Mouse (Mus musculus) neural tube, embryonic 14.5 days (tissue): Measurements from ENCODE around the gene Mcee. TPM values are rescaled to one million over a fixed set of nuclear protein-coding genes. Genes with fewer than 3 reads are reported as not detected.

ENCODE experiments used
- ATAC-seq: fragments of 200-750 bp; cut with Nextera tagmentation; 2 replicates; pipeline ENCODE4 v1.8.0; 2017; ENCODE audit warnings: low read depth, mild to moderate bottlenecking, moderate TSS enrichment, moderate library complexity
- H3K27ac ChIP-seq: fragments of 300-500 bp; sonication (generic); 2 replicates; pipeline ENCODE4 v1.5.1; 2014; ENCODE audit warnings: low read depth, mild to moderate bottlenecking, control low read depth, low read length, moderate library complexity, mixed read lengths
- H3K27me3 ChIP-seq: fragments of 300-500 bp; sonication (generic); 2 replicates; pipeline ENCODE4 v1.6.1; 2014; ENCODE audit warnings: low read length; ENCODE audit not compliant: control insufficient read depth, insufficient read depth
- H3K36me3 ChIP-seq: fragments of 300-500 bp; sonication (generic); 2 replicates; pipeline ENCODE4 v1.6.1; 2014; ENCODE audit warnings: low read length, mixed read lengths; ENCODE audit not compliant: control insufficient read depth, insufficient read depth
- H3K4me1 ChIP-seq: fragments of 300-500 bp; sonication (generic); 2 replicates; pipeline ENCODE4 v1.6.1; 2014; ENCODE audit warnings: low read length; ENCODE audit not compliant: control insufficient read depth, insufficient read depth
- H3K4me2 ChIP-seq: fragments of 300-500 bp; sonication (generic); 2 replicates; pipeline ENCODE4 v1.6.1; 2014; ENCODE audit warnings: mild to moderate bottlenecking, low read depth, low read length, control low read depth
- H3K4me3 ChIP-seq: fragments of 300-500 bp; sonication (generic); 2 replicates; pipeline ENCODE4 v1.5.1; 2014; ENCODE audit warnings: low read depth, low read length, control low read depth, mixed read lengths
- H3K9ac ChIP-seq: fragments of 300-500 bp; sonication (generic); replicated peaks from 2 replicates; pipeline ENCODE4 v1.6.1; 2014; ENCODE audit warnings: low read depth, mild to moderate bottlenecking, control low read depth, low read length, mixed read lengths
- H3K9me3 ChIP-seq: fragments of 300-500 bp; sonication (generic); 2 replicates; pipeline ENCODE4 v1.6.1; 2016; ENCODE audit warnings: low read length; ENCODE audit not compliant: control insufficient read depth
- WGBS: fragments of 180-500 bp; shearing (Covaris S2); extraction: QIAGEN DNeasy Blood & Tissue Kit; methylation state at CpG from one replicate; pipeline ENCODE4 v1.1.7; 2014; 5-methylcytosine and 5-hydroxymethylcytosine counted together
- polyA plus RNA-seq: library from polyadenylated mRNA; unstranded; fragments of >200 nt; fragmentation: Nextera tagmentation; extraction: Ambion mirVana; gene quantifications from 2 replicates; pipeline ENCODE4 v1.2.1, GENCODE M21; 2014

The Mcee gene
- 40.8 and 44.8 TPM in 2 replicates for polyA plus RNA-seq

- ATAC-seq = peak; percentile 98
- Histone ChIP-seq H3K4me3 (peak within 1 kb of the TSS; percentile 60), H3K9ac (peak within 1 kb of the TSS; percentile 55), H3K36me3 (peaks cover 11% of the 10 kb centered on the region), H3K4me1 (no peaks in the 10 kb centered on the region), H3K4me2 (peak within 1 kb of the TSS; percentile 80), H3K9me3 (no peaks in the 10 kb centered on the region), H3K27ac (peak within 1 kb of the TSS; percentile 31; the same call in 1 of the 2 replicates), H3K27me3 (no peaks in the 10 kb centered on the region)
- under 1% methylated on average over 51 of the region's 54 CpGs for WGBS
Measured at GRCm38 (mm10) chr7:64392122-64392818, at the start of gene Mcee, which contains the start of gene Mphosph10. Gene Mcee, plus strand, starts transcription at chr7:64392607. Gene Mphosph10, minus strand, starts transcription at chr7:64392268.

- 100% methylated on average over 1 of the region's 1 CpGs for WGBS
- Histone ChIP-seq H3K9me3 (no peaks in the 10 kb centered on the region), H3K4me3 (no peak overlapping the region), H3K27ac (no peak overlapping the region), H3K27me3 (no peaks in the 10 kb centered on the region), H3K36me3 (peaks cover 6% of the 10 kb centered on the region), H3K4me2 (no peak overlapping the region), H3K4me1 (no peaks in the 10 kb centered on the region), H3K9ac (no peak overlapping the region)
- ATAC-seq = no peak
Measured at GRCm38 (mm10) chr7:64347813-64348212, 44.6 kb upstream of the Mcee start.

GRCm38 (mm10) chr7:64349147-64349861 is 43.1 kb upstream of the Mcee start:
- no peaks in the 10 kb centered on the region for H3K27me3 ChIP-seq
- H3K4me1 ChIP-seq = no peaks in the 10 kb centered on the region
- H3K27ac ChIP-seq = no peak overlapping the region
- H3K4me3 ChIP-seq = no peak overlapping the region
- no peak overlapping the region for H3K4me2 ChIP-seq
- no peaks in the 10 kb centered on the region for H3K9me3 ChIP-seq
- peaks cover 10% of the 10 kb centered on the region for H3K36me3 ChIP-seq
- 79% methylated on average over 15 of the region's 15 CpGs for WGBS
- H3K9ac ChIP-seq = no peak overlapping the region
- ATAC-seq = no peak

- H3K9me3 ChIP-seq = no peaks in the 10 kb centered on the region
- H3K27ac ChIP-seq = peak overlapping the region; percentile 18; the same call in 1 of the 2 replicates
- peaks cover 10% of the 10 kb centered on the region for H3K36me3 ChIP-seq
- H3K4me3 ChIP-seq = no peak overlapping the region
- H3K4me1 ChIP-seq = no peaks in the 10 kb centered on the region
- no peak overlapping the region for H3K9ac ChIP-seq
- no peak overlapping the region for H3K4me2 ChIP-seq
- peak; percentile 88 for ATAC-seq
- H3K27me3 ChIP-seq = no peaks in the 10 kb centered on the region
- 73% methylated on average over 4 of the region's 4 CpGs for whole genome bisulfite sequencing
Measured at GRCm38 (mm10) chr7:64351087-64351486, 41.3 kb upstream of the Mcee start.

- Histone ChIP-seq H3K36me3 (peaks cover 14% of the 10 kb centered on the region; the same call in 1 of the 2 replicates), H3K27me3 (no peaks in the 10 kb centered on the region), H3K9me3 (no peaks in the 10 kb centered on the region), H3K4me1 (no peaks in the 10 kb centered on the region), H3K27ac (no peak overlapping the region), H3K4me2 (no peak overlapping the region), H3K4me3 (no peak overlapping the region), H3K9ac (no peak overlapping the region)
- ATAC-seq = no peak
- 30% methylated on average over 14 of the region's 14 CpGs for WGBS
Measured at GRCm38 (mm10) chr7:64354206-64354605, 38.2 kb upstream of the Mcee start.

- Histone ChIP-seq H3K4me1 (no peaks in the 10 kb centered on the region), H3K9ac (no peak overlapping the region), H3K4me3 (no peak overlapping the region), H3K27me3 (no peaks in the 10 kb centered on the region), H3K27ac (no peak overlapping the region), H3K9me3 (no peaks in the 10 kb centered on the region), H3K4me2 (no peak overlapping the region), H3K36me3 (peaks cover 22% of the 10 kb centered on the region; the same call in 1 of the 2 replicates)
- no peak for ATAC-seq
- WGBS = 91% methylated on average over 5 of the region's 5 CpGs
Measured at GRCm38 (mm10) chr7:64356661-64357060, 35.7 kb upstream of the Mcee start.

- no peak overlapping the region for H3K9ac ChIP-seq
- no peak overlapping the region for H3K4me2 ChIP-seq
- no peaks in the 10 kb centered on the region for H3K9me3 ChIP-seq
- no peak overlapping the region for H3K4me3 ChIP-seq
- H3K27ac ChIP-seq = no peak overlapping the region
- H3K27me3 ChIP-seq = no peaks in the 10 kb centered on the region
- no peaks in the 10 kb centered on the region for H3K4me1 ChIP-seq
- WGBS = 78% methylated on average over 9 of the region's 9 CpGs
- ATAC-seq = no peak
- H3K36me3 ChIP-seq = peaks cover 29% of the 10 kb centered on the region; the same call in 1 of the 2 replicates
Measured at GRCm38 (mm10) chr7:64357405-64357804, 35.0 kb upstream of the Mcee start.

- Histone ChIP-seq H3K27ac (no peak overlapping the region), H3K36me3 (peaks cover 31% of the 10 kb centered on the region; the same call in 1 of the 2 replicates), H3K9me3 (no peaks in the 10 kb centered on the region), H3K4me1 (no peaks in the 10 kb centered on the region), H3K4me2 (no peak overlapping the region), H3K4me3 (no peak overlapping the region), H3K9ac (no peak overlapping the region), H3K27me3 (no peaks in the 10 kb centered on the region)
- 90% methylated on average over 6 of the region's 6 CpGs for WGBS
- ATAC-seq = no peak
Measured at GRCm38 (mm10) chr7:64358666-64359065, 33.7 kb upstream of the Mcee start.
